Mouse (Mus musculus): ENCODE measurements around the gene Fam189a1.

GRCm38 (mm10) chr7:64959087-64959486, 197.3 kb downstream of the Fam189a1 start:
- TF ChIP-seq POLR2A (IDR thresholded peaks at IDR 0.05; ENCODE audit: low read depth, low read length) (no peak), CTCF (conservative IDR thresholded peaks at IDR 0.05; ENCODE audit: insufficient read depth, insufficient read length, low read depth, low read length) (no peak)

Measured in kidney, adult 2 months (tissue).